Mouse (Mus musculus): ENCODE measurements at regions not wholly inside any gene's neighbourhood (a gene's known extent, or its start where the extent isn't known, plus 50 kb on each side); places are given as distances from the start of the nearest gene placed in this dataset.

DNA sequence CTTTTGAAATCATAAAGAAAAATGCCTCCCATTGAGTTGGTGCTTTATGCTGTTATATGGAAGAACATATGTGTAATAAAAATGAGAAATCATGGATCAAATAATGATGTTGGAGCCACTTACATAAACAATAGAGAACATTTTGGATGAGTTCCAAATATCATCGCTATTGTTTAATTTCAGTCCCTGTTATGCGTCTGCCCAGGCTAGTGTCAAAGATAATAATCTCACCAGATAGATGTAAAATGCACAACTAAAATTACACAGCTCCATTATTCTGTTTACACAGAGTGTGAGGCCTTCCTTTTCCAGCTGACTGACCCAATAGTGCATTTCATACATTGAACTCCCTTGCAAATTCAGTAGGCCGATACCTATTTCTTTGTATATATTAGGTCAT lies 125.4 kb upstream of the Snx7 start:
- Histone ChIP-seq H3K4me3 (ENCODE audit: low read depth, low read length) (no peak overlapping the region), H3K4me1 (ENCODE audit: control insufficient read depth, insufficient read depth, low read length) (no peaks in the 10 kb centered on the region), H3K36me3 (ENCODE audit: control insufficient read depth, insufficient read depth, low read length, poor library complexity, severe bottlenecking) (no peaks in the 10 kb centered on the region), H3K27ac (ENCODE audit: insufficient read depth, low read length) (no peak overlapping the region), H3K9me3 (replicated peaks; ENCODE audit: control insufficient read depth, insufficient read depth, low read length, poor library complexity, severe bottlenecking) (no peaks in the 10 kb centered on the region), H3K9ac (ENCODE audit: low read depth, poor library complexity, severe bottlenecking) (no peak overlapping the region), H3K27me3 (ENCODE audit: control insufficient read depth, insufficient read depth, low read length, poor library complexity, severe bottlenecking) (no peaks in the 10 kb centered on the region)
- TF ChIP-seq EP300 (IDR thresholded peaks at IDR 0.05; ENCODE audit: insufficient read depth, low read depth, low read length) (no peak), POLR2A (IDR thresholded peaks at IDR 0.05; ENCODE audit: insufficient read depth, low read length) (no peak), CTCF (IDR thresholded peaks at IDR 0.05; ENCODE audit: low read depth, low read length) (no peak)

DNA sequence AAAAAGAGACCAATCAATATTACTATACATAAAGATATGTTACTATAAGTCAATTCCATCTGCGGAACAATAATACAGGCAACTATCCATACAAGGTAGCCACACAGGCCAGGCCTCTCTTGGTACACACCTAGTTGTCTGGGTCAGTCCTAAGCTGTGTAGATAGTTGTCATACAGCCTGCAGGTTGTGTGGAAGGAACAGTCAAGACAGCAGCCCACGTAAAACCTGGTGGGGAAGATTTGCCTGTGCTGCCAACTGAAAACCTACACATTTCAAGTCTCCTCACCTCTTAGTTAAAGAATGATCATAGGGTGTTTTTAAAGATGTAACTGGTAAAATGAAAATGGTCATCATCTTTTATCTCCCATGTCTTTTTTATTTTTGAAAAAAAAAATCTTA lies 121.8 kb upstream of the Snx7 start:
- Histone ChIP-seq H3K27ac (ENCODE audit: insufficient read depth, low read length) (no peak overlapping the region), H3K4me1 (ENCODE audit: control insufficient read depth, insufficient read depth, low read length) (no peaks in the 10 kb centered on the region), H3K36me3 (ENCODE audit: control insufficient read depth, insufficient read depth, low read length, poor library complexity, severe bottlenecking) (no peaks in the 10 kb centered on the region), H3K27me3 (ENCODE audit: control insufficient read depth, insufficient read depth, low read length, poor library complexity, severe bottlenecking) (no peaks in the 10 kb centered on the region), H3K4me3 (ENCODE audit: low read depth, low read length) (no peak overlapping the region), H3K9me3 (replicated peaks; ENCODE audit: control insufficient read depth, insufficient read depth, low read length, poor library complexity, severe bottlenecking) (no peaks in the 10 kb centered on the region), H3K9ac (ENCODE audit: low read depth, poor library complexity, severe bottlenecking) (no peak overlapping the region)
- TF ChIP-seq EP300 (IDR thresholded peaks at IDR 0.05; ENCODE audit: insufficient read depth, low read depth, low read length) (no peak), CTCF (IDR thresholded peaks at IDR 0.05; ENCODE audit: low read depth, low read length) (no peak), POLR2A (IDR thresholded peaks at IDR 0.05; ENCODE audit: insufficient read depth, low read length) (no peak)

GRCm38 (mm10) chr3:117988443-117988842 lies 119.7 kb upstream of the Snx7 start:
- Histone ChIP-seq H3K27ac (ENCODE audit: insufficient read depth, low read length) (no peak overlapping the region), H3K4me1 (ENCODE audit: control insufficient read depth, insufficient read depth, low read length) (no peaks in the 10 kb centered on the region), H3K27me3 (ENCODE audit: control insufficient read depth, insufficient read depth, low read length, poor library complexity, severe bottlenecking) (no peaks in the 10 kb centered on the region), H3K9me3 (replicated peaks; ENCODE audit: control insufficient read depth, insufficient read depth, low read length, poor library complexity, severe bottlenecking) (no peaks in the 10 kb centered on the region), H3K36me3 (ENCODE audit: control insufficient read depth, insufficient read depth, low read length, poor library complexity, severe bottlenecking) (no peaks in the 10 kb centered on the region), H3K4me3 (ENCODE audit: low read depth, low read length) (no peak overlapping the region), H3K9ac (ENCODE audit: low read depth, poor library complexity, severe bottlenecking) (no peak overlapping the region)
- TF ChIP-seq POLR2A (IDR thresholded peaks at IDR 0.05; ENCODE audit: insufficient read depth, low read length) (no peak), EP300 (IDR thresholded peaks at IDR 0.05; ENCODE audit: insufficient read depth, low read depth, low read length) (no peak), CTCF (IDR thresholded peaks at IDR 0.05; ENCODE audit: low read depth, low read length) (no peak)

GRCm38 (mm10) chr3:117975638-117976037 lies 106.9 kb upstream of the Snx7 start:
- no peaks in the 10 kb centered on the region for H3K9me3 ChIP-seq (replicated peaks; ENCODE audit: control insufficient read depth, insufficient read depth, low read length, poor library complexity, severe bottlenecking)
- TF ChIP-seq EP300 (IDR thresholded peaks at IDR 0.05; ENCODE audit: insufficient read depth, low read depth, low read length) (no peak), POLR2A (IDR thresholded peaks at IDR 0.05; ENCODE audit: insufficient read depth, low read length) (no peak), CTCF (IDR thresholded peaks at IDR 0.05; ENCODE audit: low read depth, low read length) (no peak)
- no peaks in the 10 kb centered on the region for H3K4me1 ChIP-seq (ENCODE audit: control insufficient read depth, insufficient read depth, low read length)
- no peak overlapping the region for H3K9ac ChIP-seq (ENCODE audit: low read depth, poor library complexity, severe bottlenecking)
- H3K36me3 ChIP-seq (ENCODE audit: control insufficient read depth, insufficient read depth, low read length, poor library complexity, severe bottlenecking) = no peaks in the 10 kb centered on the region
- no peaks in the 10 kb centered on the region for H3K27me3 ChIP-seq (ENCODE audit: control insufficient read depth, insufficient read depth, low read length, poor library complexity, severe bottlenecking)
- H3K27ac ChIP-seq (ENCODE audit: insufficient read depth, low read length) = no peak overlapping the region
- H3K4me3 ChIP-seq (ENCODE audit: low read depth, low read length) = no peak overlapping the region

GRCm38 (mm10) chr3:117968805-117969204 lies 100.1 kb upstream of the Snx7 start:
- Histone ChIP-seq H3K9ac (ENCODE audit: low read depth, poor library complexity, severe bottlenecking) (no peak overlapping the region), H3K4me3 (ENCODE audit: low read depth, low read length) (no peak overlapping the region), H3K4me1 (ENCODE audit: control insufficient read depth, insufficient read depth, low read length) (no peaks in the 10 kb centered on the region), H3K36me3 (ENCODE audit: control insufficient read depth, insufficient read depth, low read length, poor library complexity, severe bottlenecking) (no peaks in the 10 kb centered on the region), H3K27ac (ENCODE audit: insufficient read depth, low read length) (no peak overlapping the region), H3K27me3 (ENCODE audit: control insufficient read depth, insufficient read depth, low read length, poor library complexity, severe bottlenecking) (no peaks in the 10 kb centered on the region), H3K9me3 (replicated peaks; ENCODE audit: control insufficient read depth, insufficient read depth, low read length, poor library complexity, severe bottlenecking) (no peaks in the 10 kb centered on the region)
- TF ChIP-seq POLR2A (IDR thresholded peaks at IDR 0.05; ENCODE audit: insufficient read depth, low read length) (no peak), EP300 (IDR thresholded peaks at IDR 0.05; ENCODE audit: insufficient read depth, low read depth, low read length) (no peak), CTCF (IDR thresholded peaks at IDR 0.05; ENCODE audit: low read depth, low read length) (no peak)

- Histone ChIP-seq H3K9ac (ENCODE audit: low read depth, poor library complexity, severe bottlenecking) (no peak overlapping the region), H3K9me3 (replicated peaks; ENCODE audit: control insufficient read depth, insufficient read depth, low read length, poor library complexity, severe bottlenecking) (no peaks in the 10 kb centered on the region)
- TF ChIP-seq EP300 (IDR thresholded peaks at IDR 0.05; ENCODE audit: insufficient read depth, low read depth, low read length) = no peak
- no peak for TF ChIP-seq CTCF (IDR thresholded peaks at IDR 0.05; ENCODE audit: low read depth, low read length)
- TF ChIP-seq POLR2A (IDR thresholded peaks at IDR 0.05; ENCODE audit: insufficient read depth, low read length) = no peak
Measured at GRCm38 (mm10) chr3:117938426-117938825, 69.7 kb upstream of the Snx7 start.

More at GRCm38 (mm10) chr3:117938426-117938825, 69.7 kb upstream of the Snx7 start:
- H3K4me1 ChIP-seq (ENCODE audit: control insufficient read depth, insufficient read depth, low read length) = no peaks in the 10 kb centered on the region
- no peaks in the 10 kb centered on the region for H3K27me3 ChIP-seq (ENCODE audit: control insufficient read depth, insufficient read depth, low read length, poor library complexity, severe bottlenecking)
- H3K36me3 ChIP-seq (ENCODE audit: control insufficient read depth, insufficient read depth, low read length, poor library complexity, severe bottlenecking) = no peaks in the 10 kb centered on the region
- no peak overlapping the region for H3K4me3 ChIP-seq (ENCODE audit: low read depth, low read length)
- no peak overlapping the region for H3K27ac ChIP-seq (ENCODE audit: insufficient read depth, low read length)
